Mouse (Mus musculus): ENCODE data around the gene Mpnd.

The Mpnd gene

DNA sequence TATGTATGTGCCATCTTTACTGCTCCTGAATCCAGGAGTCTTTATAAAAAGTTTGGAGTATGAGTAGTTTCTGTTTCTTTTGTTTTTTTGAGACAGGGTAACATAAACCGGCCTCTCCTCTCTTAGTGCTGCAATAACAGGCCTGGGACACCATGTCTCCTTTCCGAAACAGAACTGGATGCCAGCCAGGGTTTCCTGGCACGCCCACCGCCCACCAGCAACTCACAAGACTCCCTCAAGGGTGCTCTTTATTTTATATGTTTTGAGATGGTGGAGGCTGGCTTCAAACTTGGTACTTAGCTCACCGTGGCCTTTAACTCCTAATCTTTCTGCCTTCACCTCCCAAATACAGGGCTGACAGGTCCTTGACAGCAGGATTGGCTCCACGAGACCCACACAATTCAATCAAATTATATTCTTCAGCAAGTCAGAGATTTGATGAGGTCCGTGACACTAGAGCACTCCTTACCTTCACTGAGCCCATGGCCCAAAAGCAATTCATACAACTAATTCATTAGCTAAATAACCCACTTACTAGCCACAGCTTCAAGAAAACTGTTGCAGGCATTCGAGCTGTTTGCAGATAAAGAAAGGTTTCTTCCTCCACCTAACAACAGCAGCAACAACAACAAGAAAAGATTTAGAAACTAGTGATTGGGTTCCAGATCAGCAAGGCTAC, 33.2 kb downstream of the Mpnd start:
- DNase-seq (ENCODE audit: low read depth) = no peak

GRCm38 (mm10) chr17:56039345-56039744, 33.8 kb downstream of the Mpnd start:
- no peak for DNase-seq (ENCODE audit: low read depth)

- DNase-seq (ENCODE audit: low read depth) = peak; percentile 98
Measured at GRCm38 (mm10) chr17:56040030-56040856, 34.7 kb downstream of the Mpnd start, which contains the start of gene Chaf1a. Gene Chaf1a (plus strand): TSS chr17:56040439.

GRCm38 (mm10) chr17:56040857-56041163, 35.3 kb downstream of the Mpnd start:
- no peak for DNase-seq (ENCODE audit: low read depth)

DNA sequence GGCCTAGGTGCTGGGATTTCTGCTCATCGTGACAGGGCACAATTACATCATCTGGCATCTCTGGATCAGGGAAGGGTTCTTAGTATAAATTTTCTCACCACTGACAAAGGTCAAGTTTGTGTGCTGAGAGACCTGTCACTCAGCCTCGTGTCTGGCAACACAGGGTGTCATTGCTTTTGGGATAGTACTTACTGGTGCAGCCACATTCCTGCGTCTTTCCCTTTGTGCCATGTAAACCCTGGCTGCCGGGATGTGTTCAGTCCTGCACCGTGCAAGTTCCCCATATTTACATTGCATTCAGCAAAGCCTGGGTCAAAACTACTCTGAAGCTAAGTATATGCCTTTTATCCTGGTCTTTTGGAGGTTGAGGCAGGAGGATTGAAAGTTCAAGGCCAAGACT, 45.9 kb downstream of the Mpnd start:
- no peak for DNase-seq (ENCODE audit: low read depth)

DNA sequence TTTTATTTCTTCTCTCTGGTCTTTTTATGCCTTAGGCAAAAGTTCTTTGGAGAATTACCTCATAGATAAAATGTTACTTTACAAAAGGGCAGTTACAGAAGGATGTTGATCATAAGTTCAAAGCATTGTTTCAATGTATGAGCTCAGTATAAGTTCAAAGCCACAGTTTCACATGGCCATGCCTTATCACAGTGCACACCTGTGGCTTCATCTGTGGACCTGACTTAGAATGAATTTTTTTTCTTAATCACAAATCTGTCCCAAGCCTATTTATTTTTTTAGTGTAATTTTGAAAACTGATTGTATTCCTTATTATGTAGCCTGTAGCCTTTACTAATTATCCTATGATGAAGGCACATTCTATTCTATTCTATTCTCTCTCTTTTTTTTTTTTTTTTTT, 49.4 kb downstream of the Mpnd start:
- no peak for DNase-seq (ENCODE audit: low read depth)

DNA sequence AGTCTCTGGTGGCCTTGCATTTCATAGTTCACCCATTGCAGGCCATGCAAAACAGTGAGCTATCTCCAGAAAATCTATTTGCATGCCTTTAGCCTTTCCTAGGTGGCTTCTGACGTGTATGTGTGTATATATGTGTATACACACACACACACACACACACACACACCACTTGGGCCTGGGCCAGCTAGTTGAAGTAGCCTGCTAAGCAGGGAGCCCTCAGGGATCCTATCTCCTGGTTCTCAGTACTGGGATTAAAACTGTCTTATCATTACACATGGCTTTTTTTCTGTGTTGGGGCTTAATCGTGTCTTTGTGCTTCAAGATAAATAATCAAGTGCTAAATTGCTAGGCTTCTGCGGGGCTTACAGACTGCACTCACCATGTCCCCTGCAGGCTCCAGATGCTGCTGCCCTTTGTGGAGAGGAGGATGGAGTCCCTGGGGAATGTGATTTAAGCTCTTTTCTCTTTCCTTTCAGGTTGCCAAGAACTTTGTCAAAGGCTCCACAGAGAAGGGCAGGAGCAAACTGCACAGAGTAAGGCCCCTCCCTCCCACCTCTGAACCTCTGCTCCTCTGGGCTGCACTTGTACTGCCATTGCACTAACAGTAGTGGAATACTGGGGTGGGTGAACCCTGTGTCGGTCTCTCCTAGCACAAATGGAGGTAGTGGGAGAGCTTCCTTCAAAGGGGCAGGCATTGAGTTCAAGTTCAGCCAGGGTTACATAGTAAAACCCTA, 50.6 kb downstream of the Mpnd start:
- no peak for DNase-seq (ENCODE audit: low read depth)

DNA sequence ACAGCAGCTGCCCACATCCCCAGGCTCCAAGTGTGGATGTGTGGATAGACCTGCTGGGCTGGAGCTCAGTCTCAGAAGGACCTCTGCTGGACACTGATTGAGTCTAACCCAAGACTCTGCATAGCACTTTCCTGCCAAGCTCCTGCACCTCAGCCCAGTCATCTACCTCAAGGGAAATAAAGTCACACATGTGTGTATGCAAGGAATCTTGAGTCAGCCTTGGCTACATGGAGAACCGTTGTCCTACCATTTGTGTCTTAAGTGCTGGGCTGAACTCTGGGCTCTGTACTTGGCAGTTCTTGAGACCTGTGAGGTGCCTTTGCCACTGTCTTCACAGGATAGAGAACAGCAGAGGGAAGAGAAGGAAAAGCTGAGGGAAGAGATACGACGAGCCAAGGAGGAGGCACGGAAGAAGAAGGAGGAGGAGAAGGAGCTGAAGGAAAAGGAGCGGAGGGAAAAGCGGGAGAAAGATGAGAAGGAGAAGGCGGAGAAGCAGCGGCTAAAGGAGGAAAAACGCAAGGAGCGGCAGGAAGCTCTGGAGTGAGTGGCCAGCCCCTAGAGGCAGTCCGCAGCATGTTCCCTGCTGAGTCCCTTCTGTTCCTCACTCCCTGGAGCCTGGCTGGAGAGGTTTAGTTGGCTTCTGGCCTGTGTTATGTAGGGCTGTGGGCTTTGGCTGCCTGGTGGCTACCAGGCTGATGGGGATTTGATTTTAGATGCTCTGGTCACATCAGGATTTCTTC, 52.0 kb downstream of the Mpnd start:
- no peak for DNase-seq (ENCODE audit: low read depth)

DNA sequence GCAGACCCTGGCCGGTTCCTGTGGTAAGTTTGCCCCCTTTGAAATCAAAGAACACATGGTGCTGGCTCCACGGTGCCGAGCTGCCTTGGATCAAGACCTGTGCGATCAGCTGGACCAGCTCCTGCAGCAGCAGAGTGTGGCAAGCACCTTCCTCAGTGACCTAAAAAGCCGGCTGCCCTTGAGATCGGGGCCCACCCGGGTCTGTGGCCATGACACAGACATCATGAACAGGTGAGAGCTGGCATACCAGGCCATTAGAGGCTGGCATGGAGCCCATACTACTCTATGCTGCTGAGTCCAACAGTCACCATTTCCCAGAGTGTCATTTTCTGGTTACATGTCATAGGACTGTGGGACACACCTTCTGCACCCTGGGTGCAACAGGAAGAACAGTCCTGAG, 56.6 kb downstream of the Mpnd start:
- no peak for DNase-seq (ENCODE audit: low read depth)

GRCm38 (mm10) chr17:56065715-56066114, 60.2 kb downstream of the Mpnd start:
- DNase-seq (ENCODE audit: low read depth) = peak; percentile 28
